Mouse (Mus musculus) gastrocnemius, postnatal 10 days (tissue): ENCODE results near the gene 4930455H04Rik. TPM values are rescaled to one million over a fixed set of nuclear protein-coding genes. Genes with fewer than 3 reads are reported as not detected.
A peak's percentile ranks its signal among the peaks of the same experiment; 100 is the strongest.

Source experiments
- DNase-seq: peaks from one replicate; pipeline ENCODE4 v3.0.0; 2021; ENCODE audit warnings: mixed read lengths
- total RNA-seq, 2 experiments: library from RNA; stranded (reverse); gene quantifications; 2 replicates each; pipeline ENCODE4 v1.2.3; 2021

The 4930455H04Rik gene
- total RNA-seq, 2 experiments from 2014 or later, result 0.16 TPM; not detected in 1

DNA sequence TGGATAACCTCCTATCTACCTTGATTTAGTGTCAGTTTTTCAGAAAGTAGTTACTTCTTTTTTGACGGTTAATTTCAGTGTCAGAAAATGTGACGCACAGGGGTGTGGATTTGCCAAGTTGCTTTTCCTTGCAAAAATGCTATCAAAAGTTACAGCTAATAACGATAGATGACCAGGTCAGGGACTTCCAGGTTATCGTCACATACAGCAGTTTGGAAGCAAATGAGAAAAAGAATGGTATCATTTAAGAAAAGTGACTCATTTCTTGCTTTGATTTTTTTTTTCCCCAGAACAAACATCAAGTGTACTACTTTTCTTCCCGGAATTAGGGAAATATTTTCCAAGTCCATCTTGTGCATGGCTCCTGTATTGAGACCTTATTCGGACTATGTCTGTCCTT is 631 bp upstream of the 4930455H04Rik start:
- no peak for DNase-seq

GRCm38 (mm10) chr3:116968540-116968997 is 502 bp downstream of the 4930455H04Rik start, which contains the start of gene Palmd:
Gene Palmd (minus strand): TSS chr3:116968987.
- peak; percentile 56 for DNase-seq

GRCm38 (mm10) chr3:116969003-116969402 is 936 bp downstream of the 4930455H04Rik start:
- DNase-seq, result no peak

- no peak for DNase-seq
These were observed 1.7 kb downstream of the 4930455H04Rik start for GRCm38 (mm10) chr3:116969786-116970185.

DNA sequence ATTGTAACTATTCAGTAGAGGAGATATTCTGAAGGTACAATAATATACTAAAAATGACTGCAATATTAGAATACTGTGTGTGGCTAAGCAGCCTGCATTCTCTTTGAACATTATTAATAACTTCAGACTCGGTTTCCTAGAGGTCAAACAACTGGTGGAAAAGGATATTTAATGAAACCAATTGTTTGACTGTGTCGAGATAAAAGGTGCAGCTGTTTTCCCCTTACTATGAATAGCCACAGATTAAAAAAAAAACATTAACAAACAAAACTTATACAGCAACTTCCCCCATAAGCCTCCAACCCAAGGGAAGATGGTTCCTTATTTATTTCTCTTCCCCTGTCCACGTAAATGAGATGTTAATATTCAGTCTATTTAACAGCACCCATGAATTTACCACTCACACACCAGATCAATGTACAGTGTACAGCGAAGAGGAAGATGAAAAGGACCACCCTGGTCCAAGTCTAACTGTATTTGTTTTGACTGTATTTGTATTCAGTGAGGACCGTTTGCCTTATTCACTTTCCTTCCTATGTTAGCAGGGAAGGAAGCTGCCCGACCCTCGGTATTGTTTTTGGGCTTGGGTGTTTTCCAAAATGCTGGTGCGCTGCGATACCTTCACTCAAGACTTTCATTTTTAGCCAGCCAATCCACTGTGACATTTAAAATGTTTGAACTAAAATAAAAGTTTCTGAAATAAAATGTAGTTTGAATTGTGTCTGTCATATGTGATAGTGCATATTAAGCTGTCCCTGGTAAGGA is 13.9 kb downstream of the 4930455H04Rik start:
- DNase-seq, result no peak

DNA sequence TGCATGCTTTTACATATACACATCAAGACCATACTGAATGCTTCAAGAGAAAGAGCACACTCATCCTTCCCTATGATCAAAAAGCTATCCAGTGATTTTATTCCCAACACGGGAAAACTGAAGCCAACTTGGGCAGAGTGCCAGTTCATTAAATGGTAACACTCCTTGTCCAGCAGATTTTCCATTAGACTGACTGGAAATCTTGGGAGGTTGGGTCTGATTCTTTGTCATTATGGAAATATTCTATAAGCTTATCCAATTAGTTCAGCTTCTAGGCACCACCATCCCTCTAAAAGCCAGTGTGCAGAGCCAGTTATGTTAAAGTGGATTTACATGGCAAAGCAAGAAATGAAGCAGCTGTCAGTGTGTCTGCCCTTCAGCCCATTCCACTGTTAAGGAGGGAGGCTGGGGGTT is 17.0 kb downstream of the 4930455H04Rik start:
- no peak for DNase-seq

GRCm38 (mm10) chr3:116985741-116986140 is 17.7 kb downstream of the 4930455H04Rik start:
- DNase-seq, result no peak

DNA sequence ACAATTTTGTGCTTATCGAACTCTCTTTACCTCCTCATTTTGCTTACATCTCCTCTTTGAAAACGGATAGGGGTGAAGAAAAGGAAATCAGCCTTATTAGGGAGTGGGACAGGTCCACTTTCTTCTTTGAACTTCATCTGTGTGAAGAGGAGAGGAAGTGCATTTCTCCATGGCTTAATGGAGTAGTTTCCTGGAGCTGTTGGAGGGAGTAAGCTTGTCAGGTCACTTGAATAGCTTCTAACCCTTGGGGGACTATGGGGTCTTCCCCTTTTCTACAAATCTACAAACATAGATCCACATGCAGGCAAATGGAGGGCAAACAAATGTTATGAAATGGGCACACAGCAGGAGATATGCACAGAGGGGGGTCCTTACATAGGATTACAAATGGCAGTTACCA is 18.4 kb downstream of the 4930455H04Rik start:
- DNase-seq, result no peak

- no peak for DNase-seq
These were observed 20.2 kb downstream of the 4930455H04Rik start for GRCm38 (mm10) chr3:116988221-116988620.

GRCm38 (mm10) chr3:116991180-116991579 is 23.1 kb downstream of the 4930455H04Rik start:
- no peak for DNase-seq

- DNase-seq, result no peak
These were observed 24.9 kb downstream of the 4930455H04Rik start for GRCm38 (mm10) chr3:116993011-116993410.

DNA sequence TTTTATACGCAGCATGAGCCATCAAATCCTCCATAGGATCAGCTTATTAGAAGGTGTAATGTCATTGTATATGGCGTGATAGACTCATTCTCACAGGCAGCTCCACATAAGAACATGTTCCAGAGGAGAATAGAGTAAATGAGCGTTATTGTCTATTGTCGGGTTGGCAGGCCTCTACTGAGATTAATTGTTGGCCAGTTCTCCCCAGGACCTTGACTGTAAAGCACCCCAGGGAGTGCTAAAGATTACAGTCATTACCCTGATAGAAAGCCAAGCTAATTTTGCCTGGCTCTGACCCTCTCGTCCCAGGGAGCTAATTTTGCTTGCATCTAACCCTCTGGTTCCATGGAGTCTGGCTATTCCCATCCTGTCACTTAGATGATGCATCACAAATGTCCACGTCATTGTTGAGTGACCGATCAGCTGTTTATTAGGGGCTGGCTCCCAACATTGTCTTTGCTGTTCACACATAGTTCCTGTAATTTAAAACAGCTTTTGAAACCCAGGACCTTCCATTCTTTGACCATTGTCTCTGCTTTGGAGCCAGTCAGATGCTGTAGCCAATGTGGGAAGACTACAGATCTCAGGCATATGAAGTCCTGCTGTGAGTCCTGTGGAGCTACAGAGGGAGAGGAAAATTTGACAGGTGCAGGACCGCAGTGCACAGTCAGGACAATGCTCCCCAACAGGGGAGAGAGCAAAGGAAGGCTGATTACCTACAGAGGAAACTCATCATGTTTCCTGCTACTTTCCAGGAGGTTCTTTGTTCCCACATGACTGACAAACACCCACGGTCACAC is 33.8 kb downstream of the 4930455H04Rik start:
- DNase-seq, result no peak

DNA sequence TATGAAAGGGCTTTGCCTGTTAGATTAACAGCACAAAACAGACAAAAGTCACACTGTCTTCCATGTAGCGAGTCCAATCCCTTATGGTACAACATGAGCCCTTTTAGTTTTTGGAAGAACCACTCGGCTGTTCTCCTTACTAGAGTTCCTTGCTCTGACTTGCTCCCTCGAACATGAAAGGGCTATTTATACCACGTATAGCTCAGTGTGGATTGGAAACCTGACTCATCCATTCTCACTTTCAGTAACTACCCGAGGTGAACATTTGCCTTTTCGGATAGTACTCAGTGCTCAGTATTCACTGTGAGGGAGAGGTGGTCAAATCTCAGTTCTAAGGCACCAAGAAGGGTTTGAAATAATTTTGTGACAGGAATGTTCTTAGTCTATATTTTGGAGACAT is 35.3 kb downstream of the 4930455H04Rik start:
- DNase-seq, result no peak

DNA sequence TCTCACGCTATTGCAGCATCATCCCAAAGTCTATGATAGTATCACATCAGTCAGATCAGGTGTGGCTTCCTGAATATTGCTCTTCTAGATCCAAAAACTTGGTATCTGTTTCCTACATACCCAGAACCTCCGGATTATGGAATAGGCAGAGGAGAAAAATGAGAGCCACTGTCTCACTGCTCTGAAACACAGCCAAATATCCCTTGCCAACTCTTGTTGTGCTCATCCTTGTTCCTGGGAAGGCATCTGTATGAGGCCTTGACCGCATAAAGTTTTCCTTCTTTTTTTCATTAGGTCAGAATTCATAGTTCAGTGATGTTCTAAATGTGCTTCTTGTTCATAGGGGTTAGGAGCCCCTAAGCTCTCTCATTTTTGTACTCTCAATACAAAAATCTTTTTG is 38.6 kb downstream of the 4930455H04Rik start:
- DNase-seq, result no peak

DNA sequence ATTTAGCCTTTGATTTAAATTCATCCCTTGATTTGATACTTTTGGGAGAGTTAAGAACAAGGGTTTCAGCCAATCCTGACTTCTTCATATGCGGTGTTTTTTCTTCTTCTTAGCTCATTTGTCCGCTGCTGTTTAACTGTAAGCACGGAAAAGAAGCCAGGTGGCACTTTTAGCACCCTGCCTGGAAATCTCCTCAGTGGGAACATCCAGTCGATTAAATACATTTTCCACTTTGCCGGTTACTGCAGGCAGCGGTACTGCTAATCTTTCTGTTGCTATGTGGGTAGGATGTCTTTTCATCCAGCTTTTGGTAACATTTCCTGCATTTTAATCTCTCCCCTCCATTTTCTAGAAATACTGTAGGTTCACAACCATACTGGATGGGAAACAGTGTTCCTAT is 39.3 kb downstream of the 4930455H04Rik start:
- no peak for DNase-seq

- DNase-seq, result no peak
These were observed 42.1 kb downstream of the 4930455H04Rik start for GRCm38 (mm10) chr3:117010182-117010581.

DNA sequence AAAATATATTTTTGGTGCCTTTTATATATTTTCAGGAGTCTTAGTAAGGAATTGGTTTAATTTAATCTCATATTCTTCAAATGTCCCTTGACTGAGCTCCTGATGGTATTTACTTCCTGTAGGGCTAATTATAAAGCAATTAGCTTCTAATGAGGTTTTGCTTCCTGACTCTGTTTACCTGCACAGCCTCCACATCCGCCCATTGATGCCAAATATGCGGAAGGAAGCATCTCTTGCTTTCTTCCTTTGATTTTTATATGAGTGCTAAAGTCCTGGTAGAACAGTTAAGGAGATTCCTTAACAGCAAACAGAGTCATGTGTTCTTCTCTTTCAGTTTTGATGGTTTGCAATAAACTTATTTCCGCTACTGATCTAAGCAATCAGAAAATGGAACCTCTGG is 52.3 kb downstream of the 4930455H04Rik start:
- no peak for DNase-seq

- no peak for DNase-seq
These were observed 53.8 kb downstream of the 4930455H04Rik start for GRCm38 (mm10) chr3:117021907-117022306.

GRCm38 (mm10) chr3:117024111-117024510 is 56.0 kb downstream of the 4930455H04Rik start:
- DNase-seq, result no peak

GRCm38 (mm10) chr3:117024557-117024956 is 56.5 kb downstream of the 4930455H04Rik start:
- no peak for DNase-seq

GRCm38 (mm10) chr3:117025421-117025820 is 57.4 kb downstream of the 4930455H04Rik start:
- no peak for DNase-seq
